Mouse (Mus musculus) cerebellum, adult 2 months (tissue): ENCODE measurements around the gene Ddx58.

ENCODE experiments used
- CTCF ChIP-seq: fragments of 200-500 bp; IDR thresholded peaks from 2 replicates; pipeline ENCODE4 v1.5.1; 2011; ENCODE audit warnings: low read depth, mild to moderate bottlenecking, control low read depth, low read length, moderate library complexity, borderline replicate concordance; ENCODE audit not compliant: insufficient read depth
- POLR2A ChIP-seq: fragments of 200-500 bp; IDR thresholded peaks from 2 replicates; pipeline ENCODE4 v1.6.1; 2011; ENCODE audit warnings: low read length, control low read depth, borderline replicate concordance; ENCODE audit not compliant: insufficient read depth

DNA sequence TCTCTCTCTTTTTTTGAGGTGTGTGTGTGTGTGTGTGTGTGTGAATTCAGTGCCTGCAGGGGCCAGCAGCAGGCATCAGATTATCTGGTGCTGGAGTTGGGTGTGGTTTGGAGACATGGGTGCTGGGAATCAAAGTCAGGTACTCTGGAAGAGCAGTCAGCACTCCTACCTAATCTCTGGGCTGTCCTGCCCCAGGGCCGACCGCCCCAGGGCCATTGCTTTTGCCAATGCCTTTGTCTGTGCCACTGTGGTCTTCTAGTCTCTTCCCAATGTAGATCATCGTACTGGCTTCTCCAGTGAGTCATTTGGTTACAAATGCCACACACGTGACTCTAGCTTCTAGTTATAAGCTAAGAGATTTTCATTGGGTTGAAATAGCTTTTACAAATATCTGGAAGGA is 84.9 kb downstream of the Ddx58 start:
- TF ChIP-seq CTCF (no peak), POLR2A (no peak)
